9 mouse cellular contexts compared by ENCODE assay signal in the genomic region with DNA sequence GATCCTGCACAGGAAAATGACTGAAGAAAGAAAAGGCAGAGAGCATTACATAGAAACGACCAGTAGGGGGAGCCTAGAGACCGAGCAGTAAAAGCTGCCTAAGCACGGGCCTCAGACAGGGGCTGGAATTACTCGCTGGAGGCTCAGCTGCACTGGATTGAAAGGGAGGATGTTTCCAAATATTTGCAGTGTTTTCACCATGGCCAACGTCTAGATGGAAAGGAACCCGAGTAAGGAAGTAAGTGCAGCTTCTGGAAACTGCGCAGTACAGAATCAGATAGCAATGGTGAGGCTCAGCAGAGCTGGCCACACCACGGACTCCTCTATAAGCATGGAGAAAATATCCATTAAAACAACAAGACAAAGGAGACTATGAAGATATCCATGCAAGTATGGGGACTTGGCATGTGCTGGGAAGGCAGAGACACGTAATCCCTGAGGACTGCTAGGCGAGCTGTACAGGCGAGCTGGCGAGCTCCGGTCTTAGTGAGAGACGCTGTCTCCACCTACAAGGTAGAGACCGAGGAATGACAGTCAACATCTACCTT.
DNase-seq lines count a peak whose midpoint lies in the region; ATAC-seq and TF ChIP-seq lines count a peak whose summit lies in the region.
"Had no signal": no experiment of that assay in that cellular context is flagged by ENCODE, and none has a peak within 500 bp of the region (broad histone marks: within the 10 kb centered on the region; RNA-seq: fewer than 3 reads in every experiment).

No protein-coding gene starts in this region.

- no peaks in the 10 kb centered on the region for H3K27me3 ChIP-seq in forebrain, embryonic 13.5 days
- no peaks in the 10 kb centered on the region for H3K27me3 ChIP-seq in liver, postnatal 0 days (ENCODE audit: insufficient read depth, low read length)
- H3K27me3 ChIP-seq in neural tube, embryonic 15.5 days (replicated peaks), result no peaks in the 10 kb centered on the region
- H3K27me3 ChIP-seq: megakaryocyte, embryonic 14.5 days had no signal

- DNase-seq in MEL-GATA-1-ER (ENCODE audit: extremely low read depth, low read depth), result peak; percentile 2
- DNase-seq in heart, postnatal 4 days, result peak; percentile 77
- peak; percentile 80 for DNase-seq in layer of hippocampus, adult 11-12 months (ENCODE audit: low spot score)
- peak; percentile 57 for DNase-seq in liver, postnatal 0 days
- DNase-seq in thymus, postnatal 25 days, result peak; percentile 13

- peak overlapping the region; percentile 49; the same call in 1 of the 2 replicates for H3K27ac ChIP-seq in forebrain, embryonic 13.5 days
- no peak overlapping the region for H3K27ac ChIP-seq in liver, postnatal 0 days (ENCODE audit: low read depth)
- H3K27ac ChIP-seq in neural tube, embryonic 15.5 days (replicated peaks), result peak overlapping the region; percentile 42; the same call in 1 of the 2 replicates

- H3K9me3 ChIP-seq in forebrain, embryonic 13.5 days (replicated peaks), result no peaks in the 10 kb centered on the region
- no peaks in the 10 kb centered on the region for H3K9me3 ChIP-seq in liver, postnatal 0 days (ENCODE audit: low read length)
- H3K9me3 ChIP-seq in neural tube, embryonic 15.5 days (replicated peaks), result no peaks in the 10 kb centered on the region
- H3K9me3 ChIP-seq: megakaryocyte, embryonic 14.5 days had no signal

- WGBS in forebrain, embryonic 13.5 days, result 51% methylated on average over 15 of the region's 15 CpGs
- 48% methylated on average over 15 of the region's 15 CpGs for WGBS in liver, postnatal 0 days (ENCODE audit: insufficient replicate concordance)
- 44% methylated on average over 15 of the region's 15 CpGs for WGBS in neural tube, embryonic 15.5 days

- TF ChIP-seq CTCF in liver, postnatal 0 days (IDR thresholded peaks at IDR 0.05; ENCODE audit: low read depth), result peak; percentile 92

- ATAC-seq in cerebellum, adult (ENCODE audit: insufficient number of reproducible peaks, low FRiP score, low TSS enrichment), result peak; percentile 83
- ATAC-seq in forebrain, embryonic 13.5 days, result peak; percentile 92
- peak; percentile 65 for ATAC-seq in liver, postnatal 0 days
- peak; percentile 90 for ATAC-seq in neural tube, embryonic 15.5 days (ENCODE audit: low FRiP score)

- H3K36me3 ChIP-seq in forebrain, embryonic 13.5 days (ENCODE audit: poor library complexity, severe bottlenecking), result no peaks in the 10 kb centered on the region
- no peaks in the 10 kb centered on the region for H3K36me3 ChIP-seq in liver, postnatal 0 days (replicated peaks; ENCODE audit: insufficient read depth, low read length)
- no peaks in the 10 kb centered on the region for H3K36me3 ChIP-seq in neural tube, embryonic 15.5 days

- H3K4me2 ChIP-seq in forebrain, embryonic 13.5 days, result no peak overlapping the region
- H3K4me2 ChIP-seq in liver, postnatal 0 days (ENCODE audit: low read depth, low read length), result no peak overlapping the region
- H3K4me2 ChIP-seq in neural tube, embryonic 15.5 days, result no peak overlapping the region

- no peak overlapping the region for H3K9ac ChIP-seq in forebrain, embryonic 13.5 days
- H3K9ac ChIP-seq in liver, postnatal 0 days (replicated peaks), result no peak overlapping the region
- no peak overlapping the region for H3K9ac ChIP-seq in neural tube, embryonic 15.5 days (replicated peaks)

- no peak for TF ChIP-seq EP300 in liver, postnatal 0 days (IDR thresholded peaks at IDR 0.05; ENCODE audit: low read depth)

- peaks cover 5% of the 10 kb centered on the region for H3K4me1 ChIP-seq in forebrain, embryonic 13.5 days
- no peaks in the 10 kb centered on the region for H3K4me1 ChIP-seq in liver, postnatal 0 days (ENCODE audit: insufficient read depth)
- H3K4me1 ChIP-seq in neural tube, embryonic 15.5 days, result peaks cover 7% of the 10 kb centered on the region
- H3K4me1 ChIP-seq: megakaryocyte, embryonic 14.5 days had no signal

- no peak overlapping the region for H3K4me3 ChIP-seq in forebrain, embryonic 13.5 days
- no peak overlapping the region for H3K4me3 ChIP-seq in liver, postnatal 0 days (ENCODE audit: low read depth, low read length)
- no peak overlapping the region for H3K4me3 ChIP-seq in neural tube, embryonic 15.5 days (replicated peaks)
- H3K4me3 ChIP-seq: megakaryocyte, embryonic 14.5 days had no signal

Comparison
In these comparisons a context has a peak if more than half of its experiments do, and no peak if none do; other contexts are left out.
1. DNase-seq: peak in every context shown above with its lines; median percentile 80 in layer of hippocampus, adult 11-12 months; 77 in heart, postnatal 4 days; 57 in liver, postnatal 0 days; 13 in thymus, postnatal 25 days; 2 in MEL-GATA-1-ER.